Mouse (Mus musculus): Measurements from ENCODE around the gene Vps37c. TPM values are rescaled to one million over a fixed set of nuclear protein-coding genes. Genes with fewer than 3 reads are reported as not detected.

The Vps37c gene
- 34.8 and 35.9 TPM in 2 replicates for polyA plus RNA-seq (2014; fragmentation: Nextera tagmentation; extraction: Ambion mirVana)

DNA sequence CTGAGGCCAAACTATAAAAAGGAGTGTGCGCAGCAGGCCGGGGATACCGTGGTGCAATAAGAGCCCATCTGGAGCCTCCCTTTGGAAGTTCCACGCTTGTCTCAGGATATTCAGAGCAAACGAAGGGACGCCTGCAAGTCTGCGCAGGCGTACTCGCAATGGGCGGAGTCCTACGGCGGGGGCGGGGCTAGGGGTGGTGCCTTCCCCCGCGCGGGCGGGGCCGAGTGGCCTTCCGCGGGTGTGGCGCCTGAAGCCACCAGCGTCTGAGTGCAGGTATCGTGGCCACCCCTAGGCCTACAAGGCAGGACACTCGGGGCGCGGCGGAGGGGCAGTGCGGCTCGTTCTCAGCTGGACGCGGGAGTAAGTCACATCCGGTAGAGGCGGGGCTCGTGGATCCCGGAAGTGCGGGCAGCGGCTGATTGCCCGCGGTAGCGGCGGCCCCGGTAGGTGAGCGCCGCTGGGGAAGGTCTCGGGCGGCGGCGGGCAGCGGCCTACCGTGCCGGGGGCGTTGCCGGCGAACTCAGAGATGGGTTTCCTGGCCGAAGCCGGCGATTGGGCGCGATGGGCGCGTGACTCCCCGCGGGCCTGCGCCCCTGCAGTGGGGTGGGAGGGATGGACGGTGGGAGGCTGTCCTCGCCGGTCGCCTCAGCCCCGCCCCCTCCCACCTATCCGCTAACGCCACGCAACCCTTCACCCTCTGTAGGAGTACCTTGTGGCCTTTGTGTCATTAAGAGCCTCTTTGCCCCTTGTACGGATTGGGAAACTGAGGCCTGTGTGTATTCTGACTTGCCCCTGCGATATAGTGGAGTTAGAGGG lies at the start of gene Vps37c:
Gene Vps37c, plus strand, starts transcription at position 199 of the 816 bp plus-strand sequence.
- peak; percentile 91 for ATAC-seq (ENCODE audit: low read depth)
- H3K9ac ChIP-seq (ENCODE audit: low read depth, low read length), result peak within 1 kb of the TSS; percentile 87
- H3K27ac ChIP-seq (replicated peaks; ENCODE audit: low read depth, low read length), result peak within 1 kb of the TSS; percentile 96
- H3K4me3 ChIP-seq (ENCODE audit: low read depth, low read length), result peak within 1 kb of the TSS; percentile 85
- H3K9me3 ChIP-seq (ENCODE audit: control insufficient read depth, low read length), result no peaks in the 10 kb centered on the region
- H3K4me1 ChIP-seq (ENCODE audit: control insufficient read depth, insufficient read depth, low read length), result peaks cover 23% of the 10 kb centered on the region
- H3K27me3 ChIP-seq (replicated peaks; ENCODE audit: control insufficient read depth, insufficient read depth, low read length), result no peaks in the 10 kb centered on the region
- peak within 1 kb of the TSS; percentile 73 for H3K4me2 ChIP-seq (ENCODE audit: low read depth, low read length)
- H3K36me3 ChIP-seq (ENCODE audit: control insufficient read depth, insufficient read depth, low read length), result no peaks in the 10 kb centered on the region
- DNase-seq (ENCODE audit: low spot score), result peak; percentile 94
- under 1% methylated on average over 36 of the region's 74 CpGs for WGBS

DNA sequence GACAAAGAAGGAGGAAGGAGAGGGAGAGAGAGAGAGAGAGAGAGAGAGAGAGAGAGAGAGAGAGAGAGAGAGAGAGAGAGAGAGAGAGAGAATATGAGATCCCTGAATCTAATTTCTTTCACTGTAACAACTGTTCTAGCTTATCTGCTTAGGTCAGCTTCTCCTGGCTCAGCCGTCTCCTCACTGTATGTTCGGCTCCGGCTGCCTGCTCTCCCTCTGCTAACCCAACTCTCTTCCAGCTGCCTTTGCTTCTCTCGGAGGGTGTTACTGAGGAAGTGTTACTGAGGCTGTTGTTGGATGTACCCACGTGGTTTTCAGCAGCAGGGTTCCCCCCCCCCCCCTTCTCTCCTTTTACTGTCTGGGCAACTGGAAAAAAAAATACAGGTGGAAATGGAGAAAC lies 48.5 kb upstream of the Vps37c start:
- Histone ChIP-seq H3K9me3 (ENCODE audit: control insufficient read depth, low read length) (no peaks in the 10 kb centered on the region), H3K4me3 (ENCODE audit: low read depth, low read length) (0 out of 2 replicates have a peak overlapping the region, but pooled peaks have one; percentile 2), H3K9ac (ENCODE audit: low read depth, low read length) (no peak overlapping the region), H3K36me3 (ENCODE audit: control insufficient read depth, insufficient read depth, low read length) (no peaks in the 10 kb centered on the region), H3K4me2 (ENCODE audit: low read depth, low read length) (peak overlapping the region; percentile 19), H3K4me1 (ENCODE audit: control insufficient read depth, insufficient read depth, low read length) (peaks cover 8% of the 10 kb centered on the region; the same call in 1 of the 2 replicates), H3K27me3 (replicated peaks; ENCODE audit: control insufficient read depth, insufficient read depth, low read length) (no peaks in the 10 kb centered on the region; the same call in 1 of the 2 replicates), H3K27ac (replicated peaks; ENCODE audit: low read depth, low read length) (peak overlapping the region; percentile 76)
- DNase-seq (ENCODE audit: low spot score) (peak; percentile 67), ATAC-seq (ENCODE audit: low read depth) (peak; percentile 35; the same call in 1 of the 2 replicates)
- 8% methylated on average over 5 of the region's 5 CpGs for WGBS

GRCm38 (mm10) chr19:10640589-10641378 lies 47.8 kb upstream of the Vps37c start:
- 0 out of 2 replicates have a peak overlapping the region, but pooled peaks have one; percentile 2 for H3K4me3 ChIP-seq (ENCODE audit: low read depth, low read length)
- H3K36me3 ChIP-seq (ENCODE audit: control insufficient read depth, insufficient read depth, low read length), result no peaks in the 10 kb centered on the region
- no peaks in the 10 kb centered on the region for H3K9me3 ChIP-seq (ENCODE audit: control insufficient read depth, low read length)
- WGBS, result 34% methylated on average over 13 of the region's 13 CpGs
- DNase-seq (ENCODE audit: low spot score) (peak; percentile 76), ATAC-seq (ENCODE audit: low read depth) (peak; percentile 75)
- H3K4me2 ChIP-seq (ENCODE audit: low read depth, low read length), result peak overlapping the region; percentile 19
- no peaks in the 10 kb centered on the region; the same call in 1 of the 2 replicates for H3K27me3 ChIP-seq (replicated peaks; ENCODE audit: control insufficient read depth, insufficient read depth, low read length)
- H3K27ac ChIP-seq (replicated peaks; ENCODE audit: low read depth, low read length), result peak overlapping the region; percentile 76
- peaks cover 5% of the 10 kb centered on the region; the same call in 1 of the 2 replicates for H3K4me1 ChIP-seq (ENCODE audit: control insufficient read depth, insufficient read depth, low read length)
- H3K9ac ChIP-seq (ENCODE audit: low read depth, low read length), result no peak overlapping the region

GRCm38 (mm10) chr19:10645616-10646015 lies 42.9 kb upstream of the Vps37c start:
- Histone ChIP-seq H3K9ac (ENCODE audit: low read depth, low read length) (no peak overlapping the region), H3K27ac (replicated peaks; ENCODE audit: low read depth, low read length) (no peak overlapping the region), H3K9me3 (ENCODE audit: control insufficient read depth, low read length) (no peaks in the 10 kb centered on the region), H3K4me1 (ENCODE audit: control insufficient read depth, insufficient read depth, low read length) (0 out of 2 replicates have a peak, but pooled peaks cover under 1% of the 10 kb centered on the region), H3K4me3 (ENCODE audit: low read depth, low read length) (no peak overlapping the region), H3K4me2 (ENCODE audit: low read depth, low read length) (no peak overlapping the region), H3K27me3 (replicated peaks; ENCODE audit: control insufficient read depth, insufficient read depth, low read length) (no peaks in the 10 kb centered on the region), H3K36me3 (ENCODE audit: control insufficient read depth, insufficient read depth, low read length) (no peaks in the 10 kb centered on the region)
- DNase-seq (ENCODE audit: low spot score), result no peak
- 96% methylated on average over 2 of the region's 2 CpGs for WGBS
- ATAC-seq (ENCODE audit: low read depth), result no peak

GRCm38 (mm10) chr19:10648156-10648555 lies 40.4 kb upstream of the Vps37c start:
- DNase-seq (ENCODE audit: low spot score) (no peak), ATAC-seq (ENCODE audit: low read depth) (no peak)
- no peaks in the 10 kb centered on the region for H3K27me3 ChIP-seq (replicated peaks; ENCODE audit: control insufficient read depth, insufficient read depth, low read length)
- no peaks in the 10 kb centered on the region for H3K4me1 ChIP-seq (ENCODE audit: control insufficient read depth, insufficient read depth, low read length)
- H3K9me3 ChIP-seq (ENCODE audit: control insufficient read depth, low read length), result no peaks in the 10 kb centered on the region
- no peak overlapping the region for H3K9ac ChIP-seq (ENCODE audit: low read depth, low read length)
- no peak overlapping the region for H3K27ac ChIP-seq (replicated peaks; ENCODE audit: low read depth, low read length)
- H3K4me2 ChIP-seq (ENCODE audit: low read depth, low read length), result no peak overlapping the region
- 63% methylated on average over 8 of the region's 8 CpGs for WGBS
- no peaks in the 10 kb centered on the region for H3K36me3 ChIP-seq (ENCODE audit: control insufficient read depth, insufficient read depth, low read length)
- H3K4me3 ChIP-seq (ENCODE audit: low read depth, low read length), result no peak overlapping the region

DNA sequence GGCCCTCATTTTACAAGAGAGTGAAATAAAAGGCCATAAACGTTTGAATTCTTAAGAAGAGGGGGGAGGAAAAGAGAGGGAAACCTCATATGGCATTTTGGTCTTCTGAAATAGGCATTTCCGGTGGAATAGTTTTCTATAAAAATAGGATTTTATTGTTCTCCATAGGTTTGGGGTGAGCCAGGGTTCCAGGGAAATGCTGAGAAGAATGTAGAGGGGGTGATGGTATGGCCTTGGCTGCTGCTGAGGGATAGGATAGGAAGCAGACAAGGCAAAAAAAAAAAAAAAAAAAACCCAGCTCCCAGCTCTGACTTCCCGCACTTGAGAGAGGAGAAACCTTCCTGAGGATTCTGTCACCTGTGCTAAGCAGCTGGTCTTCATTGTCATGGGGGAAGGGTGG lies 32.5 kb upstream of the Vps37c start:
- ATAC-seq (ENCODE audit: low read depth) (no peak), DNase-seq (ENCODE audit: low spot score) (no peak)
- Histone ChIP-seq H3K4me3 (ENCODE audit: low read depth, low read length) (no peak overlapping the region), H3K4me1 (ENCODE audit: control insufficient read depth, insufficient read depth, low read length) (no peaks in the 10 kb centered on the region), H3K9me3 (ENCODE audit: control insufficient read depth, low read length) (no peaks in the 10 kb centered on the region), H3K27ac (replicated peaks; ENCODE audit: low read depth, low read length) (no peak overlapping the region), H3K27me3 (replicated peaks; ENCODE audit: control insufficient read depth, insufficient read depth, low read length) (no peaks in the 10 kb centered on the region), H3K36me3 (ENCODE audit: control insufficient read depth, insufficient read depth, low read length) (no peaks in the 10 kb centered on the region), H3K9ac (ENCODE audit: low read depth, low read length) (no peak overlapping the region), H3K4me2 (ENCODE audit: low read depth, low read length) (no peak overlapping the region)
- WGBS, result 37% methylated on average over 3 of the region's 3 CpGs

DNA sequence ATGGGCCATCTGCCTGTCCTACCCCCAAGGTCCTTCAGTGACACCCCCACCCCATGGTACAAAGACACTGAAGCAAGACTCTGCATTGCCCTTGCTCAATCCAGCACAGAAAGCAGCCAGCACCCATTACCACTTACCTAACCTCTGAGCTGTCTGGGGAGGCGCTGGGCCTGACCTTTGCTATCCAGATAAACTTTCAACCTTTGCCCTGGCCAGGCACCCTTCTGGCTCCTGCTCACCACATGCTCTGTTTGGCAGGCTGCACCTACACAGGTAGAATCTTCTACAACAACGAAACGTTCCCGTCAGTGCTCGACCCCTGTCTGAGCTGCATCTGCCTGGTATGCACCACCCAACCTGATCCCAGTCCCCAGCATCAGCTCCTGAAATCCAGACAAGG lies 30.8 kb upstream of the Vps37c start:
- Histone ChIP-seq H3K4me2 (ENCODE audit: low read depth, low read length) (no peak overlapping the region), H3K27me3 (replicated peaks; ENCODE audit: control insufficient read depth, insufficient read depth, low read length) (no peaks in the 10 kb centered on the region), H3K36me3 (ENCODE audit: control insufficient read depth, insufficient read depth, low read length) (no peaks in the 10 kb centered on the region), H3K9me3 (ENCODE audit: control insufficient read depth, low read length) (no peaks in the 10 kb centered on the region), H3K4me1 (ENCODE audit: control insufficient read depth, insufficient read depth, low read length) (no peaks in the 10 kb centered on the region), H3K4me3 (ENCODE audit: low read depth, low read length) (no peak overlapping the region), H3K9ac (ENCODE audit: low read depth, low read length) (no peak overlapping the region), H3K27ac (replicated peaks; ENCODE audit: low read depth, low read length) (no peak overlapping the region)
- WGBS, result 83% methylated on average over 5 of the region's 5 CpGs
- no peak for ATAC-seq (ENCODE audit: low read depth)
- no peak for DNase-seq (ENCODE audit: low spot score)

DNA sequence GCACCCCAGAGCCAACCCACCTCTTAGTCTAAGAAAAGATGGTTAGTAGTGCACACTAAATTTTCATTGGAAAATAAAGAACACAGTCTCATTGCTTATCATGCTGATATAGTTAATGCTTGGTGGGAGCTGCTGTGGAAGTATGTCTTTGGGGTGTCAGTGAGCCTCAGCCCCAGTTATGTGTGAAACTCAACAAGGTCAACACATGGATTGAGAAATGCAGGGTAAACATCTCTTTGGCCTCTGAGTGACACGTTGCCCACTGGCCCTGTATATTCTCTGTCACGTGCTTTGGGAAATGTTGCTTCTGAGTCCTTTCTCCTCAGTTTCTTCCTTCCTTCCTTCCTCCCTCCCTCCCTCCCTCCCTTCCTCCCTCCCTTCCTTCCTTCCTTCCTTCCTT lies 30.1 kb upstream of the Vps37c start:
- no peaks in the 10 kb centered on the region for H3K4me1 ChIP-seq (ENCODE audit: control insufficient read depth, insufficient read depth, low read length)
- DNase-seq (ENCODE audit: low spot score) (no peak), ATAC-seq (ENCODE audit: low read depth) (no peak)
- H3K27me3 ChIP-seq (replicated peaks; ENCODE audit: control insufficient read depth, insufficient read depth, low read length), result no peaks in the 10 kb centered on the region
- H3K27ac ChIP-seq (replicated peaks; ENCODE audit: low read depth, low read length), result no peak overlapping the region
- WGBS, result 81% methylated on average over 2 of the region's 2 CpGs
- no peak overlapping the region for H3K4me2 ChIP-seq (ENCODE audit: low read depth, low read length)
- no peaks in the 10 kb centered on the region for H3K36me3 ChIP-seq (ENCODE audit: control insufficient read depth, insufficient read depth, low read length)
- no peak overlapping the region for H3K9ac ChIP-seq (ENCODE audit: low read depth, low read length)
- H3K9me3 ChIP-seq (ENCODE audit: control insufficient read depth, low read length), result no peaks in the 10 kb centered on the region
- H3K4me3 ChIP-seq (ENCODE audit: low read depth, low read length), result no peak overlapping the region
